Mouse (Mus musculus): Measurements from ENCODE around the gene Car7.

Car7 gene

GRCm38 (mm10) chr8:104533971-104534778, at the start of gene Car7, which contains the start of gene Nae1:
Gene Car7, plus strand, starts transcription at chr8:104534689.
Gene Nae1, minus strand, starts transcription at chr8:104534637.
- peak; percentile 95 for DNase-seq

- DNase-seq = peak; percentile 48
Measured at GRCm38 (mm10) chr8:104509061-104510006, 25.2 kb upstream of the Car7 start, which contains the start of gene Terb1. Gene Terb1, minus strand, starts transcription at chr8:104509910.

- DNase-seq = no peak
Measured at GRCm38 (mm10) chr8:104510134-104510533, 24.4 kb upstream of the Car7 start.

GRCm38 (mm10) chr8:104517872-104518271, 16.6 kb upstream of the Car7 start:
- peak; percentile 26 for DNase-seq

DNA sequence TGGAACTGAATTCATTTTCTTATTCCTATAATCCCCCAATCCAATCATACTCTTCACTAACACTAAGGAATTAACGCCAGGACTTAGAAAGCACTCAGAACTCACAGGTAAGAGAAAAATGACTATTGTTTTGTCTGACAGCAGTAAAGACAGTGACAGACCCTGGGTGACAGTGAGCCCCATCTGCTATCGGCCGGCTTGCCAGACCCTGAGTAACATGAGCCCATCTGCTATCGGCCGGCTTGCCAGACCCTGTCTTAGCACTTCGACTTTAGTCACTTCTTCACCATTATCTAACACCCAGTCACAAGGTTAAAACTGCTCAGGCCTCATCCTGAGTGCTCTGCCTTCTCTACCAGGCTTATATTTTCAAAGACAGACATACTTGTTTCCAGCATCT, 4.8 kb upstream of the Car7 start:
- DNase-seq = peak; percentile 88

DNA sequence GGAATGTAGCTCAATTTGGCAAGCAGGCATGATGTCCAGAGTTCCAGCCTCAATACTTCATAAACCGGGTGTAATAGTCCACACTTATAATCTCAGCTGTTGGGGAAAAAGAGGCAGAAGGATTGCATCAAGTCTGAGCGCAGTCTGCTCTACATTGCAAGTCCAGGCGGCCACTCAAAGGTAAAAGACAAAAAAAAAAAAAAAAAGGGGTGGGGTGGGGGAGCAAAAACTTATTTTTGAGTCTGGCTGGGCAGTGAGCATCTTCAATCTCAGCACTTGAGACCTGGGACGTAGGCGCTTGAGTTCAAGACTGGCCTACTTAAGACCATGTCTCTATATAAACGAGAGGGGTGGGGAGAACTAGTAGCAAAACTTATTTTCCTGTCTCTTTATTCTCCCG, 938 bp upstream of the Car7 start:
- DNase-seq = peak; percentile 28

DNA sequence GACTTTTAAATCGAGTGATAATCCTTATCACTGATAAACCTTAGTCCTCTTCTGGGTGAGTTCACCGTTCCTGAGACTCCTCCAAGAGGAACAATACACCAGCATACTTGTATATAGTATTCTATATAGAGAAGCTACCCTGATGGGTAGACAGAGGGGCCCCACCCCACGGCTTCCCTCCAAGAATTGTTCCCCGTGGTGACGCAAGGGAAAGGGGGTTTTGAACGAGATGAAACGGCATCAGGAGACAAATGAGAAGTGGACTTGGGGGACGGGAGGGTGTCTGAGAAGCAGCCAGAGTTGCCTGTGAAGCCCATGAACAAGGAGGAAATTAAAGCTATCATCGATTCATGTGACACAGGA, 271 bp downstream of the Car7 start:
- no peak for DNase-seq

DNA sequence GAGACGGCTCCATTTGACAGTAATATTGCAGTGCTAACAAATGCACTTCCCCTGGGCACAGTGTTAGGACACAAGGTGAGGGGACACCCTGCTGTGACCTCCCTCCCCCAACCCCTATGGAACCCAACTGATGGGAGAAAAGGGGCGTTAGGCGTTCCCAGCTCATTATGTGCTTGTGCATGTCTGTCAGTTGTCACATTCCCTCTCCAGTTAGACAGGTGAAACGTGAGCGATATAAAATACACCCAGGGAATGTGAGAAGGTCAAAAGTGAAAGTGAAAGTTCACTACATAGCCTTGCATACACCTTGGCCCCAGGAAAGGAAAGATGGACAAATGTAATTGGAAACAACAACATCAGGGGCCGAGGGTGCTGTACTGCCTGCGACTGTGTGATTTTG, 889 bp downstream of the Car7 start:
- DNase-seq = peak; percentile 59

DNA sequence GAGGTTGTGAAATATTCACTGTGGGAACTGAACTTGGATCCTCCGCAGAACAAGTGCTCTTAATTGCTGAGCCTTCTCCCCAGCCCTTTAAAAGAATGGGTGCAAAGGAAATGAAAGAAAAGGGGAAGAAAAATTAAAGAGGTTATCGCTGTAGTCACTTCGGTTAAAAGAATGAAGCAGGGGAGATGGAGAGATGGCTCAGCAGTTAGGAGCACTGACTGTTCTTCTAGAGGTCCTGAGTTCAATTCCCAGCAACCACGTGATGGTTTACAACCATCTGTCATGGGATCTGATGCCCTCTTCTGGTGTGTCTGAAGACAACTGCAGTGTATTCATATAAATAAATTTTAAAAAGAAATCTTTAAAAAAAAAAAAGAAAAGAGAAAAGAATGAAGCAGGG, 1.5 kb downstream of the Car7 start:
- no peak for DNase-seq

- no peak for DNase-seq
Measured at GRCm38 (mm10) chr8:104538896-104539295, 4.4 kb downstream of the Car7 start.

DNA sequence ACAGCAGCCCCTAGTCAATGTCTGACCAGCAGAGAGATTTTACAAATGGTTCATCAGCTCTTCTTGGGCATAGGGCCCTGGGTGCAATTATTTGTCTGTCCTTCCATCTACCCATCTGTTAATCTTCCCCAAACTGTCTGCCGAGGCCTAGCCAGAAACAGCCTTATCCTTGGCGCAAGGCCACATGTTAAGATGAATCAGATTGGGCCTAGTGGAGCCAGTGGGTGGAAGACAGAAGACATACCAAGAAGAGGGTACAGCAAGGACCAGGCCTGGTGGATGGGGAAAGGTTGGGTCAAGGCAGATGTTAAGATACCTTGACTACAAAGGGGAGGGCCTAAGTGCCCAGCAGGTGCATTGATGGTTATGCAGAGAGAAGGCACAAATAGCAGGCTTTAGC, 5.1 kb downstream of the Car7 start:
- peak; percentile 66 for DNase-seq

DNA sequence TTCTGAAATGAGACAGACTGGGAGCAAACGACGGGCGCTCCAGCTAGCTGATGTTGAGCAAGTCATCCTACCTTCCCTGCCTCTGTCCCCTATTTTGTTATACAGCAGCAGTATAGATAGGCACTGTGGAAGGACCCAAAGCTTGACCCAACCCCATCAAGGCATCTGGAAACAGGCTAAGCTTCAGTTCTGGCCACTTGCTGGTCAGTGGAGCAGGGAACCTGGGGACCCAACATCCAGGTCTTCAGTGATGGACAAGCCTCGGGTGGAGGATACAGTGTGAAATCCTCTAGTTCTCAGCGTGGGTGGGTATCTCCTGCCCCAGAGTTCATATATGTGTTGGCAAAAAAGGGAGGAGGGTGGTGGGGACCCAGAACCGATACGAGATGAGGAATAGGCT, 5.7 kb downstream of the Car7 start:
- DNase-seq = no peak

- peak; percentile 62 for DNase-seq
Measured at GRCm38 (mm10) chr8:104540710-104541514, 6.4 kb downstream of the Car7 start.

GRCm38 (mm10) chr8:104541515-104541880, 7.0 kb downstream of the Car7 start:
- DNase-seq = no peak

- DNase-seq = peak; percentile 55
Measured at GRCm38 (mm10) chr8:104542160-104542559, 7.7 kb downstream of the Car7 start.

DNA sequence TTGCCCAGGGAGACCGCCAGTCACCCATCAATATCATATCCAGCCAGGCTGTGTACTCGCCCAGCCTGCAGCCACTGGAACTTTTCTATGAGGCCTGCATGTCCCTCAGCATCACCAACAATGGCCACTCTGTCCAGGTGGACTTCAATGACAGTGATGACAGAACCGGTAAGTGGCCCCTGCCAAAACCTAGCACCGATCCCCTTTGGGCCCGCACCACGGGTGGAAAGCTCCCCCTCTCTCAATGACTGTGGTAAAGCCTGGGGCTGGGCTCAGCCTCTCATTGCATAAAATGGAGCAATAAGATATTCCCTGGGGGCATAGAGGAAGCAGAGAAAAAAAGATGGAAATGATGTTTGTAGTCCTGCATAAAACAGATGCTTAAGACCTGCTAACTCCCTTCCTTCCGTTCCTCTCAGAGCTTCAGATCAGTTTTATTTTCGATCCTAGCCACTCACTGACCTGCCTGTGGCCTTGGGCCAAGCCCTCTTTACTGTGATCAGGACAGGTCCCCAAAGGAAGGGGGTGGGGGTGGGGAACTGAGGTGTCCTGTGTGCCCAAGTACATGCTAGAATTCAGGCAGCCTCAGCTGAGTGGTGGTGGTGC, 9.1 kb downstream of the Car7 start:
- no peak for DNase-seq

DNA sequence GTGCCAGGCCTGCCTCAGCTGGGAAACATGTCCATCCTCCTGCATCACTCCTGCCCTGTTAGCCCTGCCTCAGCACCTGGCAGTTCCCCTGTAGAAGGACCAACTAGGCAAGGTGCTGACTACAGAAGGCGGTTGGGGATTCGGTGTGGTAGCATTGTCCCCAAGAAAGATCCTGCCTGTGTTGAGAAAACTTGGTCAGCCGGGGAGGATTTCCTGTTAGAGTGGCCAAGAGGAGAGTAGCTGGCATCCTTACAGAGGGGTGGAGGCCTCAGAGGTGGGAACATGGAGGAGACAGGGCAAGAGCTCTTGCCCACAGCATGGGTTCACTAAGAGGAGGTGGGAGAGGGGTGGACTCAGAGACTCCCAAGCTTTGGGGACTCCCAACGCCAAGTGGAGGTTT, 20.7 kb downstream of the Car7 start:
- DNase-seq = no peak

- no peak for DNase-seq
Measured at GRCm38 (mm10) chr8:104557226-104557625, 22.7 kb downstream of the Car7 start.

DNA sequence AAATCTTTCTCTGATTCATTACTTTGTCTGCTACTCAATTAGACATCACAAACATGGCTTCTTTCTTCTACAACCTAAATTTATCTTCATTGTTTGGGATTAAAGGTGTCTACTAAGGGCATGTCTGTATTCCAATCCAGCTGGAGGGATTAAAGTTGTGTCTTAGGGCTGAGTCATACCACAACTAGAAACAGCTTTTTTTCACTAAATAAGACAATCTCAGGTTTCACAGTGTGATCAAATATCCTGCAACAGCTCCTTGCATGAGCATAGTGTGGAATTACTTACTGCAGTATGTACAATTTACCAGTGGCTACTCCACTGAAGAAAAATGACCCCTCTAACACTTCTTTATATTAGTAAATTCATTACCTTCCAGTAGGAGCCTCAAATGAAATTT, 26.2 kb downstream of the Car7 start:
- DNase-seq = no peak

DNA sequence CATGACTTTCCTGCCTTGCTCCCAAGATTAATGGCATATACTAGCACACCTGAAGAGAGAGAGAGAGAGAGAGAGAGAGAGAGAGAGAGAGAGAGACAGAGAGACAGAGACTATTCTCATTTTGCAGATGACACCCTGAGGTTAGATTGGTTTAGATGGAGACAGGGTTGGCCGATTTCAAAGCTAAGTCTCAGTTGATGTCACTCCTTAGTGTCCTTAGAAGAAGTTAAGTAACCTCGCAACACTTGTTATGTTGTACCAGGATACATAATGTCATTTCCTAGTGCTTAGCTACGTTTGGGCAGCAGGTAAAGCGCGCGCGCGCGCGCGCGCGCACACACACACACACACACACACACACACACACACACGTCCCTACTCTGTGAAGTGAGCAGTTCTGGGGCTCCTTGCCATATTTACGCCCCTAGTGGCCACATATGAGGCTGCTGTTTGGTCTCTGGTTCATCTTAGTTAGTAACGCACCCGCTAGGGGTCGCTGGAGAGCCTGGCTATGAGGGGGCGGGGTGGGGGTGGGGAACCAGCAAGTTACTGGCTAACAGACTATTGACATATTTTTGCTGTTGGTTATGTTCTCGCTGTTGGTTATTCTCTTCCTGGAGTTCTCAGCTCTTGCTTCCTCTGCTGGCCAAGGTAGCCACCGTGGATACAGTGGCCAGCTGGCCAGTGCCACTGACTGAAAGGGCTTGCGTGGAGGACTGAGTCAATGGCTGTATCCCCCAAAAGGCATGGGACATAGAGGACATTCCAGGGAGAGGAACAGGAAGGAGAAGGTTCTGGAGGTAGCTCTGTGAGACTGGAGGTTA, 30.4 kb downstream of the Car7 start:
- peak; percentile 93 for DNase-seq

GRCm38 (mm10) chr8:104565457-104565798, 30.9 kb downstream of the Car7 start:
- DNase-seq = no peak

GRCm38 (mm10) chr8:104569559-104569958, 35.1 kb downstream of the Car7 start:
- no peak for DNase-seq
